Mouse (Mus musculus) heart, postnatal 0 days (tissue): ENCODE measurements at regions not wholly inside any gene's neighbourhood (a gene's known extent, or its start where the extent isn't known, plus 50 kb on each side); places are given as distances from the start of the nearest gene placed in this dataset.

ENCODE experiments used
- ATAC-seq: fragments of 200-750 bp; cut with Nextera tagmentation; 2 replicates; pipeline ENCODE4 v1.8.0; 2017; ENCODE audit warnings: low read depth, moderate number of reproducible peaks, moderate library complexity; ENCODE audit not compliant: insufficient read depth
- DNase-seq: peaks from one replicate; pipeline ENCODE4 v3.0.0-alpha.2; 2016; ENCODE audit warnings: low spot score
- H3K27ac ChIP-seq: fragments of 300-500 bp; sonication (generic); 2 replicates; pipeline ENCODE4 v1.5.1; 2014; ENCODE audit warnings: low read depth, mild to moderate bottlenecking
- H3K27me3 ChIP-seq: fragments of 300-500 bp; sonication (generic); 2 replicates; pipeline ENCODE4 v1.6.1; 2014; ENCODE audit warnings: low read length, mixed read lengths; ENCODE audit not compliant: control insufficient read depth, insufficient read depth
- H3K36me3 ChIP-seq: fragments of 300-500 bp; sonication (generic); replicated peaks from 2 replicates; pipeline ENCODE4 v1.6.1; 2014; ENCODE audit warnings: low read length, mixed read lengths; ENCODE audit not compliant: control insufficient read depth, insufficient read depth
- H3K4me1 ChIP-seq: fragments of 300-500 bp; sonication (generic); 2 replicates; pipeline ENCODE4 v1.6.1; 2014; ENCODE audit warnings: antibody characterized with exemption; ENCODE audit not compliant: control insufficient read depth, insufficient read depth
- H3K4me2 ChIP-seq: fragments of 300-500 bp; sonication (generic); 2 replicates; pipeline ENCODE4 v1.6.1; 2014; ENCODE audit warnings: low read depth, mild to moderate bottlenecking, low read length, moderate library complexity
- H3K4me3 ChIP-seq: fragments of 300-500 bp; sonication (generic); 2 replicates; pipeline ENCODE4 v1.5.1; 2014; ENCODE audit warnings: low read depth, low read length
- H3K9ac ChIP-seq: fragments of 300-500 bp; sonication (generic); replicated peaks from 2 replicates; pipeline ENCODE4 v1.6.1; 2014; ENCODE audit warnings: low read depth, low read length, mixed read lengths
- H3K9me3 ChIP-seq: fragments of 300-500 bp; sonication (generic); replicated peaks from 2 replicates; pipeline ENCODE4 v1.6.1; 2016; ENCODE audit warnings: low read length; ENCODE audit not compliant: control insufficient read depth
- CTCF ChIP-seq: IDR thresholded peaks from 2 replicates; pipeline ENCODE4 v1.5.1; 2016; ENCODE audit warnings: antibody characterized with exemption, control low read depth, low read depth
- EP300 ChIP-seq: IDR thresholded peaks from 2 replicates; pipeline ENCODE4 v1.6.1; 2016; ENCODE audit warnings: antibody characterized with exemption, low read depth
- WGBS: fragments of 180-500 bp; shearing (Covaris S2); extraction: QIAGEN DNeasy Blood & Tissue Kit; methylation state at CpG from one replicate; pipeline ENCODE4 v1.1.7; 2014; 5-methylcytosine and 5-hydroxymethylcytosine counted together

DNA sequence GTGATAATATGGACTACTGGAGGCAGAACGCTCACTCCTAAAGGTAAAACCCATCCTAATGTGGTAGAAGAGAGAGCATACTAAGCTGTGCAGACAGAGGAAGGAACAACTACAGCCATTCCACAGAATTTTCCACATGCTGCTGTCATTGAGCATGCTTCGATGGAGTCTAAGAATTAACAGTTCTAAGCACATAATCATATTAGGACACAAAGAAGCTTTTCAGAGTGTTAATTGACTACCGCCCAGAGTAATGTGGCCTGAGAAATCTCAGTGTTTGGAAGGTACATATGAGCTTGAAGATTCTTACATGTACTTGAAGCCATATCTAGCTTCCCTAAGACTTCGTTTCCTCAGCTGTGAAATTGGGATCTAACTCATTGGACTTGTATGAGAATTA lies 508.3 kb upstream of the Dmac1 start:
- no peak overlapping the region for H3K27ac ChIP-seq
- H3K4me1 ChIP-seq: no peaks in the 10 kb centered on the region
- no peaks in the 10 kb centered on the region for H3K27me3 ChIP-seq
- 84% methylated on average over 4 of the region's 4 CpGs for WGBS
- TF ChIP-seq CTCF (no peak), EP300 (no peak)
- ATAC-seq (no peak), DNase-seq (no peak)
- H3K4me3 ChIP-seq: no peak overlapping the region
- no peak overlapping the region for H3K4me2 ChIP-seq
- no peaks in the 10 kb centered on the region for H3K9me3 ChIP-seq
- no peak overlapping the region for H3K9ac ChIP-seq
- no peaks in the 10 kb centered on the region for H3K36me3 ChIP-seq

DNA sequence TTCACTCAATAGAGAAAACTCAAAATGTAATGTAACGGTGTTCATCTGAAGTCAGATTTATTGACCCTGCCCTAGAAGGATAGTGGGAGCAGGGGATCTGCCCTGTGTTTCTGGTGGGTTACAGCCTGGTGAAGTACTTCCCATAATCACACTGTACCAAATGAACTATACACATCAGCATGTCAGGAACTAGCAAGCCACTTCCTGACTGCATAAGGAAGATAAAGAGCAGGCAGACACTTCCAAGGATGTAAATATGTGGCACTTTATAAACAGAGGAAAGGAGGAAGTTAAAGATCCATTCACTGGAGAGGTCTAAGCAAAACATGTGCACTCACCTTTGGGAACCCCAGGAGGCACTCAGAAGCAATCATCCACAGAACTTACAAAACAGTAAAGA lies 501.4 kb upstream of the Dmac1 start:
- no peak overlapping the region for H3K4me2 ChIP-seq
- ATAC-seq: no peak
- no peak for TF ChIP-seq CTCF
- H3K27ac ChIP-seq: no peak overlapping the region
- H3K27me3 ChIP-seq: no peaks in the 10 kb centered on the region
- no peaks in the 10 kb centered on the region for H3K9me3 ChIP-seq
- WGBS: 73% methylated on average over 1 of the region's 1 CpGs
- H3K36me3 ChIP-seq: no peaks in the 10 kb centered on the region
- H3K4me3 ChIP-seq: no peak overlapping the region
- no peaks in the 10 kb centered on the region for H3K4me1 ChIP-seq
- no peak overlapping the region for H3K9ac ChIP-seq
- DNase-seq: no peak

DNA sequence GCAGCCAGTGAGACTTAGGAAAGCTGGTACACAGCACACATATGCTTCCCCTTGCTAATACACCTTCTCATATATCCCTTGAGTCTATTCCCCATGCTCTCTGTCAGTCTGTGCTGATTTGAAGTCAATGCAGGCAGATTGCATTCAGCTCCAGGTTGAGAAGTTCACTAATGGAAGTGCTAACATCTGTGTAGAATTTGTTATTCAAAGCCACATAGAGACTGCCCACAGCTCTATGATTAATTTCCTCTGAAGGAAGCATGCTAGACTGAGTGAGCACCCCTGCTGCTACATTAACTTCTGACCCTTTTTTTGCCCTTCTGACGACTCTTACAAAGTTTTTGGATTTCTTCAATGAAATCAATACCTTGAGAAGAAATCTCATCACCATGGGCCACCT lies 486.0 kb upstream of the Dmac1 start:
- no peak overlapping the region for H3K27ac ChIP-seq
- ATAC-seq: no peak

DNA sequence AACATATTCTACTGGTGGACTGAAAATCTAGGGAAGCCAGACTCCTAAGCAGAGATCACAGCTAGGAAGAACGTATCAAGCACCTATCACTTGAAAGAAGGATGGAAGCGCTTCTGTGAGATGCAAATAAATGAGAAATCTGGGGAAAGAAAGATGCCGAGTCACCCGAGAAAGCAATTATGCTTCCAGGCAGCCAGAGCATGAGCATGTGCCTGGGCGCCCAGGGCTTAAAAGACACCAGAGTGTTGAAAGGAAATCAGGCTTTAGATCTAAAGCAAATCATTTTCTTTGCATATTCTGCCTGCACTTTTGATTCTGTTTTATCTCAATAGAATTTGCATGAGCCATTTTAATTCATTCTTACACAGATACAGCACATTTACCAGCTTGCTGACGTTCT lies 466.5 kb upstream of the Dmac1 start:
- ATAC-seq (no peak), DNase-seq (no peak)
- Histone ChIP-seq H3K9ac (no peak overlapping the region), H3K4me1 (no peaks in the 10 kb centered on the region), H3K4me3 (no peak overlapping the region), H3K27ac (no peak overlapping the region), H3K36me3 (no peaks in the 10 kb centered on the region), H3K4me2 (no peak overlapping the region), H3K9me3 (no peaks in the 10 kb centered on the region), H3K27me3 (no peaks in the 10 kb centered on the region)
- no peak for TF ChIP-seq EP300
- no peak for TF ChIP-seq CTCF
- 69% methylated on average over 6 of the region's 6 CpGs for WGBS

More for the DNA sequence above, 486.0 kb upstream of the Dmac1 start:
- H3K4me1 ChIP-seq: no peaks in the 10 kb centered on the region
- no peak overlapping the region for H3K4me2 ChIP-seq
- no peak overlapping the region for H3K9ac ChIP-seq
- 36% methylated on average over 1 of the region's 1 CpGs for WGBS
- no peak overlapping the region for H3K4me3 ChIP-seq
- H3K36me3 ChIP-seq: no peaks in the 10 kb centered on the region
- DNase-seq: no peak
- no peaks in the 10 kb centered on the region for H3K27me3 ChIP-seq
- H3K9me3 ChIP-seq: no peaks in the 10 kb centered on the region
- TF ChIP-seq EP300 (no peak), CTCF (no peak)

DNA sequence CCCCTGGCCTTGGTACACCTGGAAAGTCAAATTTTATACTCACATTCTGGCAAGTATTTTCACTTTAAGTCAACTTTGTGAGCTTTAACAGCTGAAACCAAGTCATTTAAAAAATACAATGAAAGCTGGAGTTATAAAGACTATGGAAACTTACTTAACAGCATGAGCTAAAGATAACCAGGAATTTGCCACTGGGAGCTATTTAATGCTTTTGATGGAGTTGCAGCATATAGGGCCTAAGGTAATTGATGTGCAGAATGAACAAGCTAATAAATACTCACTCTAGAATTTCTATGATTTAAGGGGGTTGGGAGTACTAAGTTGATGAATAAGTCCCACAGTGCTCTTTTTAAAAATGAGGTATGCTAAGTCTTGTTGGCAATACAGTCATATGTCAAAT lies 463.5 kb upstream of the Dmac1 start:
- ATAC-seq (no peak), DNase-seq (no peak)
- H3K36me3 ChIP-seq: no peaks in the 10 kb centered on the region
- no peak overlapping the region for H3K4me3 ChIP-seq
- no peak for TF ChIP-seq CTCF
- TF ChIP-seq EP300: no peak
- H3K27me3 ChIP-seq: no peaks in the 10 kb centered on the region
- H3K27ac ChIP-seq: no peak overlapping the region
- no peak overlapping the region for H3K4me2 ChIP-seq
- H3K9me3 ChIP-seq: no peaks in the 10 kb centered on the region
- H3K9ac ChIP-seq: no peak overlapping the region
- no peaks in the 10 kb centered on the region for H3K4me1 ChIP-seq

DNA sequence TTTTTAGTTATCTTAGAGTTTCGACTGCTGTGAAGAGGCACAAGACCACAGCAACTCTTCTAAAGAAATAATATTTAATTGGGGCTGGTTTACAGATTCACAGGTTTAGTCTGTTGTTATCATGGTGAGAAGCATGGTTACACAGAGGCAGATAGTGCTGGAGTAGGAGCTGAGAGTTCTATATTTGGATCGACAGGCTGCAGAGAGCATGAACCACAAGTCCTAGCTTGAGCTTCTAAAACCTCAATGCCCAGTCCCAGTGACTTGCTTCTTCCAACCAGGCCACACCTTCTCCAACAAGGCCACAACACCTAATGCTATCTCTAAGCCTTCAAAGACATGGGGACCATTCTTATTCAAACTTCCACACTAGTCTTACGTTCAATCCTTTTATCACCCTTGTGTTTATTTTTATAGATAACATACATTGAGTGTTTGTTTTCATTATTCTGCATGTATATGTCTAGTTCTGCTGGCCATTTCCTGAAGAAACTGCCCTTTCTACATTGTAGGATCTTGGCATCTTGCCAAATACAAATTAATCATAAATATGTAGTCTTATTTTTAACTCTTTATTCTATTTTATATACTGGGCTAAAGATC lies 452.8 kb upstream of the Dmac1 start:
- Histone ChIP-seq H3K36me3 (no peaks in the 10 kb centered on the region), H3K27me3 (no peaks in the 10 kb centered on the region), H3K4me2 (no peak overlapping the region), H3K4me1 (no peaks in the 10 kb centered on the region), H3K9me3 (no peaks in the 10 kb centered on the region), H3K27ac (0 out of 2 replicates have a peak overlapping the region, but pooled peaks have one; percentile 51), H3K4me3 (no peak overlapping the region), H3K9ac (no peak overlapping the region)
- 18% methylated on average over 3 of the region's 3 CpGs for WGBS
- DNase-seq: no peak
- no peak for TF ChIP-seq CTCF
- no peak for TF ChIP-seq EP300
- ATAC-seq: peak; percentile 55; the same call in 1 of the 2 replicates
